Mouse (Mus musculus) liver, embryonic 14.5 days (tissue): ENCODE results near the gene Tsg101. TPM values are rescaled to one million over a fixed set of nuclear protein-coding genes. Genes with fewer than 3 reads are reported as not detected.
A peak's percentile ranks its signal among the peaks of the same experiment; 100 is the strongest.

Source experiments
- ATAC-seq: fragments of 200-750 bp; cut with Nextera tagmentation; 2 replicates; pipeline ENCODE4 v1.8.0; 2017; ENCODE audit warnings: moderate number of reproducible peaks, mild to moderate bottlenecking, moderate library complexity; ENCODE audit not compliant: insufficient read depth
- DNase-seq, 3 experiments: peaks; one replicate each; pipeline ENCODE4 v3.0.0-alpha.2; 2012 to 2013; ENCODE audit warnings: low read depth in 3 of 3, low spot score in 3 of 3
- H3K27ac ChIP-seq: fragments of 300-500 bp; sonication (generic); 2 replicates; pipeline ENCODE4 v1.5.1; 2014; ENCODE audit warnings: moderate library complexity, mild to moderate bottlenecking, control low read depth, inconsistent platforms
- H3K27me3 ChIP-seq: fragments of 300-500 bp; sonication (generic); 2 replicates; pipeline ENCODE4 v1.6.1; 2014; ENCODE audit warnings: mild to moderate bottlenecking, low read length, moderate library complexity; ENCODE audit not compliant: control insufficient read depth, insufficient read depth
- H3K36me3 ChIP-seq: fragments of 300-500 bp; sonication (generic); replicated peaks from 2 replicates; pipeline ENCODE4 v1.6.1; 2014; ENCODE audit warnings: low read depth; ENCODE audit not compliant: control insufficient read depth, insufficient read depth
- H3K4me1 ChIP-seq, 2 experiments: fragments of 200-500 bp in 1 of 2; fragments of 300-500 bp in 1 of 2; sonication (generic) in 1 of 2; replicated peaks; 2 replicates each; pipeline ENCODE4 v1.6.1; 2012 to 2014; ENCODE audit warnings: antibody characterized with exemption in 1 of 2, inconsistent platforms in 1 of 2, low read length in 1 of 2; ENCODE audit not compliant: control insufficient read depth in 2 of 2, insufficient read depth in 2 of 2
- H3K4me2 ChIP-seq: fragments of 300-500 bp; sonication (generic); 2 replicates; pipeline ENCODE4 v1.6.1; 2014; ENCODE audit warnings: low read depth, mild to moderate bottlenecking, control low read depth, moderate library complexity
- H3K4me3 ChIP-seq, 2 experiments: fragments of 200-500 bp in 1 of 2; fragments of 300-500 bp in 1 of 2; sonication (generic) in 1 of 2; 2 replicates each; pipeline ENCODE4 v1.5.1; 2012 to 2014; ENCODE audit warnings: low read depth in 2 of 2, low read length in 2 of 2, mild to moderate bottlenecking in 2 of 2, control low read depth in 1 of 2, inconsistent platforms in 1 of 2, moderate library complexity in 1 of 2; ENCODE audit not compliant: insufficient read depth in 1 of 2
- H3K9ac ChIP-seq: fragments of 300-500 bp; sonication (generic); replicated peaks from 2 replicates; pipeline ENCODE4 v1.6.1; 2014; ENCODE audit warnings: mild to moderate bottlenecking, control low read depth, moderate library complexity
- H3K9me3 ChIP-seq: fragments of 300-500 bp; sonication (generic); 2 replicates; pipeline ENCODE4 v1.6.1; 2016; ENCODE audit warnings: low read length, mixed read lengths; ENCODE audit not compliant: control insufficient read depth
- CTCF ChIP-seq: IDR thresholded peaks from 2 replicates; pipeline ENCODE4 v1.5.1; 2016; ENCODE audit warnings: antibody characterized with exemption, low read depth, control low read depth
- EP300 ChIP-seq: IDR thresholded peaks from 2 replicates; pipeline ENCODE4 v1.6.1; 2016; ENCODE audit warnings: antibody characterized with exemption, low read depth
- WGBS: fragments of 180-500 bp; shearing (Covaris S2); extraction: QIAGEN DNeasy Blood & Tissue Kit; methylation state at CpG from one replicate; pipeline ENCODE4 v1.1.7; 2014; ENCODE audit not compliant: insufficient replicate concordance; 5-methylcytosine and 5-hydroxymethylcytosine counted together
- polyA plus RNA-seq, 2 experiments: library from polyadenylated mRNA; depleted of rRNA in 1 of 2; stranded (reverse) in 1 of 2; unstranded in 1 of 2; fragments of >200 nt; fragmentation: Nextera tagmentation in 1 of 2; extraction: Ambion mirVana in 1 of 2; gene quantifications; 2 replicates each; pipeline versions ENCODE4 v1.2.1 to v1.2.3; 2012 to 2014

The Tsg101 gene
- polyA plus RNA-seq (2012; rRNA removed), result 18.8 and 21.2 TPM in 2 replicates
- polyA plus RNA-seq (2014; fragmentation: Nextera tagmentation; extraction: Ambion mirVana), result 62.1 and 67.3 TPM in 2 replicates

GRCm38 (mm10) chr7:46919551-46920176, at the start of gene Tsg101:
TSS of gene Tsg101 (minus strand) at chr7:46919969.
- H3K27ac ChIP-seq, result peak within 1 kb of the TSS; percentile 83
- TF ChIP-seq EP300 (no peak), CTCF (no peak)
- H3K4me3 ChIP-seq, result peak within 1 kb of the TSS; percentile 88 to 99
- peak within 1 kb of the TSS; percentile 90 for H3K9ac ChIP-seq
- ATAC-seq, result peak; percentile 89
- H3K4me1 ChIP-seq, result peaks cover 12 to 22% of the 10 kb centered on the region in 2 experiments
- DNase-seq, result peak; percentile 71 to 77 (median 73)
- no peaks in the 10 kb centered on the region for H3K27me3 ChIP-seq
- under 1% methylated on average over 72 of the region's 75 CpGs for WGBS
- H3K36me3 ChIP-seq, result no peaks in the 10 kb centered on the region; the same call in 1 of the 2 replicates
- peak within 1 kb of the TSS; percentile 92 for H3K4me2 ChIP-seq
- no peaks in the 10 kb centered on the region for H3K9me3 ChIP-seq

- H3K36me3 ChIP-seq, result no peaks in the 10 kb centered on the region
These were observed 44.3 kb upstream of the Tsg101 start for GRCm38 (mm10) chr7:46964070-46964469.

DNA sequence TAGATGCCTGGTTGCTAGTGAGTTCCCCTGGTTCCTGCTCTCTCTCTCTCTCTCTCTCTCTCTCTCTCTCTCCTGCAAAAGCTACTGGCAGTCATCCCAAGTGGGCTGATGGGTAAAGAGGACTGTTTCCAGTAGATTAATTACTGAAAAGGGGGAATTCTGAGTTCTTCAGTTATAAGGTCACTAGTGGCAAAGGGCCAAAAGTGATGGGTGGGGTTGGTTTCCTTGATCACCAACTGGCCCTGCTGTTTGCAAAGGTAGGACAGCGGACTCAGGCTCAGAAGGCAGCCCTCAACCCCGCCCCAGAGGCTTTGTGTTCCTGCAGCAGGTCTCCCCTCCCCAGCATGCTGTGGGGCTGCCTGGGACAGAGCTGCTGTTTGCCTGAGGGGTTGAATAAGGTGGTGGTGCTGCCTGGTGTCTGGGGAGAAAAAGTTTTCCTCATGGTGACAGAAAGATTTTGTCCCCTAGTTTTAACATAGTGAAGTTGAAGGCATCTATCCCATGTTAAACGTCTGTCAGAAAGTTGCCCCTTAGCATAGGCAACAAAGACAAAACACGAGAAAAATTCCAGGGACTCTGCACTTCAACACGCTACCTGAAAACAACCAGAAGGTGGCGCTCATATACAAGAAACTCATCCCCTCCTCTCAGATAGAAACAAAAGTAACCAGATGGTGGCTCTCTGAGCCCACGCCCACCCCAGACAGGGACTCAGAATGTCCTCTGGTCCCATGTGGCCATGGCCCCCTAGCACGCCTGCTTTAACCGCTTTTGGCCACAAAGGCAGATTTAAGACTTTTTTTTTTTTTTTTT, 43.2 kb upstream of the Tsg101 start:
- no peak for TF ChIP-seq EP300
- peak; percentile 83 for TF ChIP-seq CTCF
- ATAC-seq, result no peak
- WGBS, result under 1% methylated on average over 9 of the region's 9 CpGs
- no peaks in the 10 kb centered on the region for H3K36me3 ChIP-seq
- peak; percentile 52 to 65 (median 58) for DNase-seq
- H3K4me3 ChIP-seq, result no peak overlapping the region
- peak overlapping the region; percentile 11; the same call in 1 of the 2 replicates for H3K4me2 ChIP-seq
- no peaks in the 10 kb centered on the region; the same call in 1 of the 2 replicates for H3K27me3 ChIP-seq
- H3K4me1 ChIP-seq, result peaks cover 6% of the 10 kb centered on the region in 2 experiments
- H3K9me3 ChIP-seq, result no peaks in the 10 kb centered on the region
- no peak overlapping the region for H3K27ac ChIP-seq
- H3K9ac ChIP-seq, result no peak overlapping the region

More at GRCm38 (mm10) chr7:46964070-46964469, 44.3 kb upstream of the Tsg101 start:
- Histone ChIP-seq H3K9me3 (no peaks in the 10 kb centered on the region), H3K27me3 (no peaks in the 10 kb centered on the region; the same call in 1 of the 2 replicates), H3K4me3 (no peak overlapping the region), H3K9ac (no peak overlapping the region), H3K4me1 (peaks cover 2 to 3% of the 10 kb centered on the region in 2 experiments; a peak in 1 of 4 replicates), H3K27ac (no peak overlapping the region), H3K4me2 (no peak overlapping the region)
- ATAC-seq (no peak), DNase-seq (no peak)
- TF ChIP-seq CTCF (no peak), EP300 (no peak)
- 57% methylated on average over 7 of the region's 7 CpGs for WGBS

- H3K36me3 ChIP-seq, result no peaks in the 10 kb centered on the region
- H3K9ac ChIP-seq, result no peak overlapping the region
- ATAC-seq, result no peak
- H3K4me3 ChIP-seq, result no peak overlapping the region
- TF ChIP-seq EP300 (no peak), CTCF (no peak)
- no peaks in the 10 kb centered on the region for H3K9me3 ChIP-seq
- peaks cover 11 to 12% of the 10 kb centered on the region in 2 experiments for H3K4me1 ChIP-seq
- H3K27me3 ChIP-seq, result no peaks in the 10 kb centered on the region; the same call in 1 of the 2 replicates
- no peak overlapping the region for H3K27ac ChIP-seq
- H3K4me2 ChIP-seq, result no peak overlapping the region
- DNase-seq, result no peak
These were observed 42.4 kb upstream of the Tsg101 start for GRCm38 (mm10) chr7:46962132-46962531.

DNA sequence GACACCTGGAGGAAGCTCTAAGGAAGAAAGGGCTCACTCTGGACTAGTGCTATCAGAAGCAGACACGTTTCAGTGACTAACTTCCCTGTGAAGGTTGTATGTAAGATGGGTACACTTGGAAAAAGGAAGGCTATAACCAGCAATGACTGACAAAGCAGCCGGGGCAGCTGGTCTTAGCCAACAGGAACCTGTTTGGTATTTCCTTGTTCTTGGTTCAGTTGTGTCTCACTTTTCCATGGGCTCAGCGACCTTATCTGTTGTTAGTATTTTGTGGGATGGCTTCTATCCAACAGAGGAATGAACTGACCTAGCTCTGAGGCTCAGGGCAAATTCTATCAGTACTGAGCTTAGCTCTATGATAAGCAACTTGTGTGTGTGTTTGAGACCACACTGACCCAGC, 41.2 kb upstream of the Tsg101 start:
- Histone ChIP-seq H3K27ac (no peak overlapping the region), H3K9ac (no peak overlapping the region), H3K27me3 (no peaks in the 10 kb centered on the region; the same call in 1 of the 2 replicates), H3K9me3 (no peaks in the 10 kb centered on the region), H3K4me3 (no peak overlapping the region), H3K4me2 (no peak overlapping the region), H3K4me1 (peaks cover 12 to 13% of the 10 kb centered on the region in 2 experiments), H3K36me3 (no peaks in the 10 kb centered on the region)
- DNase-seq, result no peak
- TF ChIP-seq CTCF (no peak), EP300 (no peak)
- 25% methylated on average over 3 of the region's 3 CpGs for WGBS
- ATAC-seq, result no peak
